Mouse (Mus musculus) heart, adult 2 months (tissue): ENCODE results near the gene Tsks.

Experiments used
- CTCF ChIP-seq: fragments of 200-600 bp; IDR thresholded peaks from 2 replicates; pipeline ENCODE4 v1.8.1; 2022; ENCODE audit warnings: antibody characterized with exemption, mild to moderate bottlenecking, moderate library complexity
- EP300 ChIP-seq: fragments of 200-500 bp; IDR thresholded peaks from 2 replicates; pipeline ENCODE4 v1.6.1; 2011; ENCODE audit warnings: low read depth, low read length, control low read depth; ENCODE audit not compliant: insufficient read depth
- POLR2A ChIP-seq: fragments of 200-500 bp; IDR thresholded peaks from 2 replicates; pipeline ENCODE4 v1.6.1; 2011; ENCODE audit warnings: mild to moderate bottlenecking, low read depth, low read length, control low read depth; ENCODE audit not compliant: insufficient read depth

DNA sequence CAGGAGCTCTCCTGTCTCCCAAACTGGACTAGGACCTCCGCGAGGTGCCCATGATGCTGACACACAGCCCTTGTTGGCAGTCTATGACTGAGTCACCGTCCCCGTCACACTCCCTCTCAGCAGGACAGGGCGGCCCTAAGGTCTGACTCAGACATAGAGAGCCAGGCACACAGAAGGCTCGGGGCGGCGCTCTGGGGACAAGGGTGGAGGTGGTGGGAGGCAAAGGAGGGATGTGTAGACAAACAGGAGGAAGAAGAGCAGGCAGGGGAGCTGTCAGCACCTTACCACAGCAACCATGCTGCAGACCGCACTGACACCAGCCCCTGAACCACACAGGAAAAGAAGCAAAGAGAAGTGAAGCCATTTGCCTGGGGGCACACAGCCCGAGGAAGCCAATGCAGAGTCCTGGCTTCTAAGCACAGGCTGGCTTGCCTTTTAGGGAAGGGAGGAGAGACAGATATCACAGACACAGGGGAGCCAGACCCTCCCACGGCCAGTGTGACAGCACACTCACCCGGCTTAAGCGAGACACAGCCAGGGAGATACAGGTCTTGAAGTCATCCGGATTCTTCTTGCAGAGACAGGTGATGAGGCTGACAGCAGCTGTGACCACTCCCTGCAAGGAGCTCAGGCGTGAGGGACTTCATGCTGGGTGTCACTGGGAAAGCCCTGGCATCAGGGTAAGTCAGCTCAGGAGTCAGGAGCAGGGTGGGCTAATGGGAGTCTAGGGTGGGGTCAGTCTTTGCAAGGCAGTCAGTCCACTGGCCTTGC lies 34.1 kb upstream of the Tsks start:
- TF ChIP-seq CTCF (no peak), POLR2A (no peak), EP300 (no peak)
